Mouse (Mus musculus) testis, adult 2 months (tissue): ENCODE measurements around the gene Setd7.

ENCODE experiments used
- CTCF ChIP-seq: fragments of 200-500 bp; IDR thresholded peaks from 2 replicates; pipeline ENCODE4 v1.5.1; 2012; ENCODE audit warnings: low read depth, mild to moderate bottlenecking, inconsistent platforms, low read length, moderate library complexity; ENCODE audit not compliant: control insufficient read depth, insufficient read depth, insufficient replicate concordance
- POLR2A ChIP-seq: fragments of 200-500 bp; IDR thresholded peaks from 2 replicates; pipeline ENCODE4 v1.6.1; 2012; ENCODE audit warnings: low read depth, mild to moderate bottlenecking, inconsistent platforms, low read length, moderate library complexity; ENCODE audit not compliant: control insufficient read depth

DNA sequence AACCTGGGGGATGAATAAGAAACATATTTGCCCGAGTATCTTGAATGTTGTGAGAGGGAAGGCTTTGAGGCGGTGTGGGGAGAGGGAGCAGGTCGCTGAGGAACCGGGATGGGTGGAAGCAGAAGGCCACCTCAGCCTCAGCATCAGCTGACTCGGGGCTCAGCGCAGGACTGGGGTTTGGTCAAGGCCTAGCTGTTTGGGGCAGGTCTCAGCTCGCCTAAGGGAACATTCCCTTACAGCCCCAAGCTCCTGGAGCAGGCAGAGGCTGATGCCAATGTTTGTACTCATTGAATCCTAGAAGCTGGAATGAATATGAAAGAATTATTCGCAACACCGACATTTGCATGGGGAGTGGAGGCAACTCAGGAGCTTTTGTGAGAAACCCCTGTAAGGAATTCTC, 13.2 kb upstream of the Setd7 start:
- TF ChIP-seq POLR2A (no peak), CTCF (no peak)
